Mouse (Mus musculus): ENCODE results near the gene Slc46a1. TPM values are rescaled to one million over a fixed set of nuclear protein-coding genes. Genes with fewer than 3 reads are reported as not detected.

Gene Slc46a1
- total and polyA plus RNA-seq, 3 experiments = 4.4 to 6.1 (median 6.0) TPM

DNA sequence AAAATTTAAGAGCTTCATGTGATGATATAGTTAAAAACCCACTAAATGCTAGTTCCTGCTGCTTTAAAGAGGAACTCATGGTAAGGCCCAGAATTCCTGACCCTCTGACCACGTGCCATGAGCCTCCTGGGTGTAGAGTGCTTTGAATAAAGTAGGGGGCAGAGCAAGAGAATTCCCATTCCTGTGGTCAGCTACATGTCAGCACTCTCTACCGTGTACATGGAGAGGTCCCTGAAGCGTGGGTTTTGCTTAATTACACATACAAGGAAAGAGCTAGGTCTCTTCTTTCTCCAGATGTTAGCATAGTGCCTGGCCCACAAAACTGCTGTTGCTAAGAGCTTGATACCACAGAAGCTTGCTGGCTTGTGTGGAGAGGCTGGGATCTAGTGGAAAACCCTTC, 39.9 kb downstream of the Slc46a1 start:
- Histone ChIP-seq H3K9ac (ENCODE audit: insufficient read depth, low read depth) (no peak overlapping the region), H3K4me1 (ENCODE audit: control insufficient read depth in 1 of 2, insufficient read depth in 2 of 2) (no peaks in the 10 kb centered on the region; a peak in 1 of 4 replicates), H3K79me2 (replicated peaks; ENCODE audit: control insufficient read depth, extremely low read depth, insufficient read depth, poor library complexity, severe bottlenecking) (no peaks in the 10 kb centered on the region), H3K36me3 (replicated peaks in 1 of 2; ENCODE audit: control insufficient read depth in 1 of 2, insufficient read depth in 1 of 2, low read length in 1 of 2) (peaks cover 41 to 73% of the 10 kb centered on the region in 2 experiments), H3K4me3 (replicated peaks in 1 of 3; ENCODE audit: low read depth in 2 of 3, low read length in 2 of 3, poor library complexity in 1 of 3) (no peak overlapping the region), H3K9me3 (replicated peaks; ENCODE audit: low read length) (no peaks in the 10 kb centered on the region), H3K4me2 (ENCODE audit: insufficient read depth, low read depth, poor library complexity, severe bottlenecking) (no peak overlapping the region), H3K27ac (ENCODE audit: insufficient read depth, low read depth) (no peak overlapping the region), H3K27me3 (replicated peaks) (peaks cover 3% of the 10 kb centered on the region)
- dilution Hi-C loops (cut with MboI; ENCODE audit: extremely low pct_ligation_motif_present, extremely low pct_unique_long_range_greater_than_20kb, low sequenced_read_pairs) (no loop called here), in situ Hi-C loops (cut with MboI; ENCODE audit: low pct_ligation_motif_present, low pct_unique_long_range_greater_than_20kb, low sequenced_read_pairs) (no loop called here)
- TF ChIP-seq POLR2AphosphoS2 (IDR thresholded peaks at IDR 0.05; ENCODE audit: low read depth, low read length) = 0 out of 2 replicates have a peak, but pooled peaks have one; percentile 18
- TF ChIP-seq MAZ (IDR thresholded peaks at IDR 0.05; ENCODE audit: low read depth, low read length) = no peak
- no peak for TF ChIP-seq ELF1 (IDR thresholded peaks at IDR 0.05; ENCODE audit: low read depth, low read length)
- no peak for TF ChIP-seq MAFK (IDR thresholded peaks at IDR 0.05; ENCODE audit: insufficient replicate concordance, low read length)
- 0 out of 2 replicates have a peak, but pooled peaks have one; percentile 7 for TF ChIP-seq POLR2A (IDR thresholded peaks at IDR 0.05; ENCODE audit: low read depth, low read length)
- TF ChIP-seq TBP (conservative IDR thresholded peaks at IDR 0.05; ENCODE audit: low read depth, low read length) = no peak
- no peak for TF ChIP-seq HCFC1 (IDR thresholded peaks at IDR 0.05; ENCODE audit: low read depth, low read length)
- no peak for DNase-seq (ENCODE audit: extremely low read depth)

DNA sequence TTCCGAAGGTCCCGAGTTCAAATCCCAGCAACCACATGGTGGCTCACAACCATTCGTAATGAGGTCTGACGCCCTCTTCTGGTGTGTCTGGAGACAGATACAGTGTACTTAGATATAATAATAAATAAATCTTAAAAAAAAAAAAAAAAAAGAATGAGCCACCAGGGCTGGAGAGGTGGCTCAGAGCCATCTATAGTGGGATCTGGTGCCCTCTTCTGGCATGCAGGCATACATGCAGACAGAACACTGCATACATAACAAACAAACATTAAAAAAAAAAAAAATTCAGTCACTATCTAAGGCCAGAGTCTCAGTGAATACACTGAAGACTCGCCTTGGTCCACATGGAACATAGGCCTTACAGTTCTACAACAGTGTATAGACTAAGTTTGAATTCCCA, 43.7 kb downstream of the Slc46a1 start:
- H3K9ac ChIP-seq (ENCODE audit: insufficient read depth, low read depth) = no peak overlapping the region
- H3K27ac ChIP-seq (ENCODE audit: insufficient read depth, low read depth) = no peak overlapping the region
- no peaks in the 10 kb centered on the region for H3K9me3 ChIP-seq (replicated peaks; ENCODE audit: low read length)
- TF ChIP-seq ZNF384 (IDR thresholded peaks at IDR 0.05; ENCODE audit: low read depth, low read length) (peak; percentile 92), ZKSCAN1 (IDR thresholded peaks at IDR 0.05; ENCODE audit: borderline replicate concordance, low read depth, low read length) (no peak), CTCF (conservative IDR thresholded peaks at IDR 0.05 in 1 of 2, IDR thresholded peaks at IDR 0.05 in 1 of 2; ENCODE audit: low read depth in 2 of 2, low read length in 2 of 2) (peak; percentile 42 to 72; a peak in 3 of 4 replicates), SMC3 (IDR thresholded peaks at IDR 0.05; ENCODE audit: low read depth, low read length) (peak; percentile 54), CHD2 (IDR thresholded peaks at IDR 0.05; ENCODE audit: low read length) (no peak), RAD21 (IDR thresholded peaks at IDR 0.05; ENCODE audit: low read depth, low read length) (peak; percentile 46)
- dilution Hi-C loops (cut with MboI; ENCODE audit: extremely low pct_ligation_motif_present, extremely low pct_unique_long_range_greater_than_20kb, low sequenced_read_pairs) = no loop called here
- H3K4me2 ChIP-seq (ENCODE audit: insufficient read depth, low read depth, poor library complexity, severe bottlenecking) = no peak overlapping the region
- in situ Hi-C loops (cut with MboI; ENCODE audit: low pct_ligation_motif_present, low pct_unique_long_range_greater_than_20kb, low sequenced_read_pairs) = no loop called here
- H3K36me3 ChIP-seq (replicated peaks in 1 of 2; ENCODE audit: control insufficient read depth in 1 of 2, insufficient read depth in 1 of 2, low read length in 1 of 2) = peaks cover 41 to 65% of the 10 kb centered on the region in 2 experiments
- no peaks in the 10 kb centered on the region for H3K27me3 ChIP-seq (replicated peaks)
- peak; percentile 69 for DNase-seq (ENCODE audit: extremely low read depth)
- H3K79me2 ChIP-seq (replicated peaks; ENCODE audit: control insufficient read depth, extremely low read depth, insufficient read depth, poor library complexity, severe bottlenecking) = peaks cover 25% of the 10 kb centered on the region
- H3K4me1 ChIP-seq (ENCODE audit: control insufficient read depth in 1 of 2, insufficient read depth in 2 of 2) = peaks cover 0 to 21% of the 10 kb centered on the region in 2 experiments; a peak in 2 of 4 replicates
- no peak overlapping the region for H3K4me3 ChIP-seq (replicated peaks in 1 of 3; ENCODE audit: low read depth in 2 of 3, low read length in 2 of 3, poor library complexity in 1 of 3)

Data from CH12.LX (cell line).